Mouse (Mus musculus): Measurements from ENCODE around the gene Gsto2.
A peak's percentile ranks its signal among the peaks of the same experiment; 100 is the strongest.

Gsto2 gene

GRCm38 (mm10) chr19:47857957-47858942, 7.1 kb upstream of the Gsto2 start:
- no peak for DNase-seq (ENCODE audit: low spot score in 2 of 2)

GRCm38 (mm10) chr19:47859180-47859579, 6.2 kb upstream of the Gsto2 start:
- DNase-seq (ENCODE audit: low spot score in 2 of 2), result no peak

GRCm38 (mm10) chr19:47862581-47862980, 2.8 kb upstream of the Gsto2 start:
- no peak for DNase-seq (ENCODE audit: low spot score in 2 of 2)

GRCm38 (mm10) chr19:47864051-47864450, 1.3 kb upstream of the Gsto2 start:
- DNase-seq (ENCODE audit: low spot score in 2 of 2), result no peak

GRCm38 (mm10) chr19:47864721-47865120, 613 bp upstream of the Gsto2 start:
- no peak for DNase-seq (ENCODE audit: low spot score in 2 of 2)

GRCm38 (mm10) chr19:47867628-47868175, 2.4 kb downstream of the Gsto2 start:
- no peak for DNase-seq (ENCODE audit: low spot score in 2 of 2)

GRCm38 (mm10) chr19:47868951-47869350, 3.6 kb downstream of the Gsto2 start:
- DNase-seq (ENCODE audit: low spot score in 2 of 2), result no peak

GRCm38 (mm10) chr19:47869516-47869915, 4.2 kb downstream of the Gsto2 start:
- DNase-seq (ENCODE audit: low spot score in 2 of 2), result no peak

- DNase-seq (ENCODE audit: low spot score in 2 of 2), result peak in 1 of 2 experiments; percentile 28
Observed at GRCm38 (mm10) chr19:47870102-47870666, 4.8 kb downstream of the Gsto2 start.

GRCm38 (mm10) chr19:47871515-47871914, 6.2 kb downstream of the Gsto2 start:
- DNase-seq (ENCODE audit: low spot score in 2 of 2), result no peak

- no peak for DNase-seq (ENCODE audit: low spot score in 2 of 2)
Observed at GRCm38 (mm10) chr19:47876252-47876651, 10.9 kb downstream of the Gsto2 start.

- DNase-seq (ENCODE audit: low spot score in 2 of 2), result no peak
Observed at GRCm38 (mm10) chr19:47881538-47881937, 16.2 kb downstream of the Gsto2 start.

- DNase-seq (ENCODE audit: low spot score in 2 of 2), result peak; percentile 53 to 73
Observed at GRCm38 (mm10) chr19:47882151-47882881, 17.0 kb downstream of the Gsto2 start.

- no peak for DNase-seq (ENCODE audit: low spot score in 2 of 2)
Observed at GRCm38 (mm10) chr19:47882882-47883254, 17.5 kb downstream of the Gsto2 start.

GRCm38 (mm10) chr19:47884296-47885085, 19.2 kb downstream of the Gsto2 start:
- DNase-seq (ENCODE audit: low spot score in 2 of 2), result no peak

GRCm38 (mm10) chr19:47885191-47885743, 19.9 kb downstream of the Gsto2 start:
- no peak for DNase-seq (ENCODE audit: low spot score in 2 of 2)

GRCm38 (mm10) chr19:47885886-47886285, 20.6 kb downstream of the Gsto2 start:
- no peak for DNase-seq (ENCODE audit: low spot score in 2 of 2)

- DNase-seq (ENCODE audit: low spot score in 2 of 2), result no peak
Observed at GRCm38 (mm10) chr19:47886617-47887016, 21.3 kb downstream of the Gsto2 start.

- DNase-seq (ENCODE audit: low spot score in 2 of 2), result no peak
Observed at GRCm38 (mm10) chr19:47887417-47887816, 22.1 kb downstream of the Gsto2 start.

- DNase-seq (ENCODE audit: low spot score in 2 of 2), result no peak
Observed at GRCm38 (mm10) chr19:47888037-47888436, 22.7 kb downstream of the Gsto2 start.
